Mouse (Mus musculus) stomach, embryonic 15.5 days (tissue): ENCODE data around the gene Zfp1. TPM values are rescaled to one million over a fixed set of nuclear protein-coding genes. Genes with fewer than 3 reads are reported as not detected.

Experiments
- ATAC-seq: fragments of 200-750 bp; cut with Nextera tagmentation; 2 replicates; pipeline ENCODE4 v1.8.0; 2017; ENCODE audit warnings: low read depth, moderate number of reproducible peaks, moderate TSS enrichment; ENCODE audit not compliant: insufficient read depth, low FRiP score
- H3K27ac ChIP-seq: fragments of 300-500 bp; sonication (generic); 2 replicates; pipeline ENCODE4 v1.5.1; 2015; ENCODE audit warnings: mild to moderate bottlenecking, inconsistent platforms
- H3K27me3 ChIP-seq: fragments of 300-500 bp; sonication (generic); replicated peaks from 2 replicates; pipeline ENCODE4 v1.6.1; 2015; ENCODE audit warnings: inconsistent platforms
- H3K36me3 ChIP-seq: fragments of 300-500 bp; sonication (generic); 2 replicates; pipeline ENCODE4 v1.6.1; 2015; ENCODE audit warnings: inconsistent platforms
- H3K4me1 ChIP-seq: fragments of 300-500 bp; sonication (generic); 2 replicates; pipeline ENCODE4 v1.6.1; 2015; ENCODE audit warnings: inconsistent platforms
- H3K4me2 ChIP-seq: fragments of 300-500 bp; sonication (generic); 2 replicates; pipeline ENCODE4 v1.6.1; 2015; ENCODE audit warnings: mild to moderate bottlenecking, inconsistent platforms
- H3K4me3 ChIP-seq: fragments of 300-500 bp; sonication (generic); replicated peaks from 2 replicates; pipeline ENCODE4 v1.5.1; 2015; ENCODE audit warnings: inconsistent platforms
- H3K9ac ChIP-seq: fragments of 300-500 bp; sonication (generic); 2 replicates; pipeline ENCODE4 v1.6.1; 2015; ENCODE audit warnings: inconsistent platforms
- H3K9me3 ChIP-seq: fragments of 300-500 bp; sonication (generic); 2 replicates; pipeline ENCODE4 v1.6.1; 2016; ENCODE audit warnings: inconsistent platforms
- WGBS: fragments of 180-500 bp; shearing (Covaris S2); methylation state at CpG from one replicate; pipeline ENCODE4 v1.1.7; 2015; 5-methylcytosine and 5-hydroxymethylcytosine counted together
- microRNA-seq: library from miRNA; unstranded; fragments of <30 nt; microRNA quantifications from one replicate; pipeline ENCODE4, GENCODE M21; 2016
- polyA plus RNA-seq: library from polyadenylated mRNA; unstranded; fragments of >200 nt; fragmentation: Nextera tagmentation; extraction: Ambion mirVana; gene quantifications from 2 replicates; pipeline ENCODE4 v1.2.1, GENCODE M21; 2015

Gene Zfp1
- polyA plus RNA-seq, 1 experiment from 2014 or later = 19.8 TPM

GRCm38 (mm10) chr8:111717488-111717792 lies 74.2 kb downstream of the Zfp1 start:
- Histone ChIP-seq H3K27me3 (no peaks in the 10 kb centered on the region), H3K9ac (0 out of 2 replicates have a peak overlapping the region, but pooled peaks have one; percentile 0), H3K4me3 (no peak overlapping the region), H3K4me2 (peak overlapping the region; percentile 14), H3K9me3 (no peaks in the 10 kb centered on the region), H3K27ac (peak overlapping the region; percentile 91), H3K4me1 (peaks cover 32% of the 10 kb centered on the region), H3K36me3 (peaks cover 47% of the 10 kb centered on the region)
- 70% methylated on average over 4 of the region's 4 CpGs for WGBS
- no peak for ATAC-seq

GRCm38 (mm10) chr8:111717866-111718265 lies 74.7 kb downstream of the Zfp1 start:
- Histone ChIP-seq H3K4me1 (peaks cover 32% of the 10 kb centered on the region), H3K9me3 (no peaks in the 10 kb centered on the region), H3K27me3 (no peaks in the 10 kb centered on the region), H3K4me2 (0 out of 2 replicates have a peak overlapping the region, but pooled peaks have one; percentile 14), H3K4me3 (no peak overlapping the region), H3K9ac (no peak overlapping the region), H3K36me3 (peaks cover 43% of the 10 kb centered on the region), H3K27ac (peak overlapping the region; percentile 91)
- 45% methylated on average over 6 of the region's 6 CpGs for WGBS
- ATAC-seq = no peak

- Histone ChIP-seq H3K36me3 (peaks cover 32% of the 10 kb centered on the region), H3K4me3 (no peak overlapping the region), H3K9ac (no peak overlapping the region), H3K9me3 (no peaks in the 10 kb centered on the region), H3K27ac (peak overlapping the region; percentile 51), H3K4me2 (no peak overlapping the region), H3K27me3 (no peaks in the 10 kb centered on the region), H3K4me1 (peaks cover 35% of the 10 kb centered on the region)
- no peak for ATAC-seq
- WGBS = 46% methylated on average over 5 of the region's 5 CpGs
Measured at GRCm38 (mm10) chr8:111718937-111719336, 75.7 kb downstream of the Zfp1 start.

DNA sequence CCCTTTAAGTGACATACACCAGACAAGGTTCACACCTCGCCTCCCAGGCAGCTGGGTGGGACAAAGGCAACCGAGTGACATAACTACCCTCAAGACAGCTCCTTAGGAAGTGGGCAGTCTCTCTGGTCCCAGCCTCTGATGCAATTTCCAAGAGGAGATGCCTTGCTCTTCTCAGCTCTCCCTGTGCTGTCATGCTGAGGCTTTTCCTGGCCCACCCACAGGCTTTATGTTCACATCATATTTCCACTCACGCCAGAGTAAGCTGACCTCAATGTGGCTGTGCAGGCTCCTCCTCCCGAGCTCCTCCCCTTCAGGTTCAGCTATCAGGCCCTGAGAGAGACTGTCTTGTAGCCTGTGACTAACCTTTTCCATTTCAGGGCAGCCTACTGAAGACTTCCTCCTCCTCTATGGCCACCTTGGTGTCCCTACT lies 76.9 kb downstream of the Zfp1 start:
- Histone ChIP-seq H3K4me3 (no peak overlapping the region), H3K4me2 (no peak overlapping the region), H3K9me3 (no peaks in the 10 kb centered on the region), H3K4me1 (peaks cover 37% of the 10 kb centered on the region), H3K27me3 (no peaks in the 10 kb centered on the region), H3K36me3 (peaks cover 25% of the 10 kb centered on the region), H3K9ac (no peak overlapping the region), H3K27ac (peak overlapping the region; percentile 40)
- WGBS = 54% methylated on average over 4 of the region's 4 CpGs
- ATAC-seq = no peak

Small RNA genes within 50 kb of the gene (microRNA-seq; reads per million reads assigned to microRNA genes)
- gene Mir7076 = not detected

Other genes with a start within 250 kb of the Zfp1 start
- gene Fa2h, start 249.6 kb upstream of the Zfp1 start, polyA plus RNA-seq = 4.3 TPM in 2 replicates
- 5.5 and 5.8 TPM in 2 replicates for gene Wdr59, start 121.3 kb upstream of the Zfp1 start, polyA plus RNA-seq
- gene Znrf1, start 107.3 kb upstream of the Zfp1 start, polyA plus RNA-seq = 31.1 and 32.9 TPM in 2 replicates
- 1.2 and 1.7 TPM in 2 replicates for gene Ldhd, start 13.0 kb upstream of the Zfp1 start, polyA plus RNA-seq
- 3,283 and 4,119 TPM in 2 replicates for gene Ctrb1, start 47.6 kb downstream of the Zfp1 start, polyA plus RNA-seq
- 38.7 and 39.7 TPM in 2 replicates for gene Bcar1, start 100.4 kb downstream of the Zfp1 start, polyA plus RNA-seq
- gene Cfdp1, start 210.9 kb downstream of the Zfp1 start, polyA plus RNA-seq = 195 and 208 TPM in 2 replicates
- gene Tmem170, start 233.3 kb downstream of the Zfp1 start, polyA plus RNA-seq = 12.8 and 13.3 TPM in 2 replicates